Comparison of ENCODE assay signal across 12 mouse cellular contexts in genomic region chr15:97749397-97749796, GRCm38 (mm10). TPM values are rescaled to one million over a fixed set of nuclear protein-coding genes. Genes with fewer than 3 reads are reported as not detected.
"Had no signal": no experiment of that assay in that cellular context is flagged by ENCODE, and none has a peak within 500 bp of the region (broad histone marks: within the 10 kb centered on the region; RNA-seq: fewer than 3 reads in every experiment).

No protein-coding gene starts in this region.

- ATAC-seq: midbrain, embryonic 15.5 days had no signal

- DNase-seq: kidney, adult 18-20 months; kidney, adult 9 months; kidney, postnatal 14 days; kidney, postnatal 4 days; left cerebral cortex, postnatal 4 days; liver, embryonic 13.5 days; lung, adult 2 months; lung, postnatal 14 days; lung, postnatal 4 days had no signal

- H3K27ac ChIP-seq: liver, embryonic 13.5 days; midbrain, embryonic 12.5 days; midbrain, embryonic 15.5 days had no signal

- H3K27me3 ChIP-seq: liver, embryonic 13.5 days; neural tube, embryonic 12.5 days had no signal

- H3K9me3 ChIP-seq: liver, embryonic 13.5 days; midbrain, embryonic 12.5 days; midbrain, embryonic 15.5 days; neural tube, embryonic 12.5 days had no signal

- H3K9ac ChIP-seq: liver, embryonic 13.5 days; midbrain, embryonic 12.5 days; midbrain, embryonic 15.5 days; neural tube, embryonic 12.5 days had no signal

- H3K36me3 ChIP-seq: liver, embryonic 13.5 days; midbrain, embryonic 12.5 days; midbrain, embryonic 15.5 days; neural tube, embryonic 12.5 days had no signal

- H3K4me3 ChIP-seq: liver, embryonic 13.5 days; midbrain, embryonic 12.5 days; midbrain, embryonic 15.5 days; neural tube, embryonic 12.5 days had no signal

- H3K4me2 ChIP-seq: liver, embryonic 13.5 days; midbrain, embryonic 12.5 days; midbrain, embryonic 15.5 days had no signal

RNA-seq across cellular contexts. Expression of gene Endou, which starts 18.3 kb away (rescaled TPM):
- polyA plus RNA-seq: liver, embryonic 13.5 days had no signal
